Mouse (Mus musculus): Measurements from ENCODE around the gene Gm3453.
"Not testable (repeated sequence)": the region's sequence is repeated elsewhere in the genome, so short reads cannot be mapped to it uniquely, and the experiment has no call there.

Gene Gm3453

GRCm38 (mm10) chr14:5979037-5979436, at the start of gene Gm3453:
Gene Gm3453 (minus strand): TSS chr14:5979137.
- in situ Hi-C loops (cut with MboI; ENCODE audit: unreplicated experiment in 2 of 2) = not testable (repeated sequence)

- in situ Hi-C loops (cut with MboI; ENCODE audit: unreplicated experiment in 2 of 2) = not testable (repeated sequence)
These were observed 8.2 kb upstream of the Gm3453 start for GRCm38 (mm10) chr14:5987136-5987535.

- in situ Hi-C loops (cut with MboI; ENCODE audit: unreplicated experiment in 2 of 2) = not testable (repeated sequence)
These were observed 16.5 kb downstream of the Gm3453 start for GRCm38 (mm10) chr14:5962441-5962840.

- in situ Hi-C loops (cut with MboI; ENCODE audit: unreplicated experiment in 2 of 2) = not testable (repeated sequence)
These were observed 17.3 kb downstream of the Gm3453 start, which contains the start of gene Gm3248 for GRCm38 (mm10) chr14:5961635-5962034. Gene Gm3248 (minus strand): TSS chr14:5961745.

- in situ Hi-C loops (cut with MboI; ENCODE audit: unreplicated experiment in 2 of 2) = not testable (repeated sequence)
These were observed 17.8 kb downstream of the Gm3453 start for GRCm38 (mm10) chr14:5961102-5961501.

- in situ Hi-C loops (cut with MboI; ENCODE audit: unreplicated experiment in 2 of 2) = not testable (repeated sequence)
These were observed 18.5 kb downstream of the Gm3453 start for GRCm38 (mm10) chr14:5960479-5960878.

GRCm38 (mm10) chr14:5923276-5923675, 55.7 kb downstream of the Gm3453 start:
- in situ Hi-C loops (cut with MboI; ENCODE audit: unreplicated experiment in 2 of 2) = not testable (repeated sequence)

Data from v-Abl transformed pro-B cells (cell line).